Mouse (Mus musculus) bone marrow, adult 2 months (tissue): Measurements from ENCODE around the gene Tspan13.

Experiments
- CTCF ChIP-seq: fragments of 200-500 bp; IDR thresholded peaks from 2 replicates; pipeline ENCODE4 v1.5.1; 2011; ENCODE audit warnings: low read length, control low read depth; ENCODE audit not compliant: control insufficient read depth, insufficient read depth
- POLR2A ChIP-seq: fragments of 200-500 bp; IDR thresholded peaks from 2 replicates; pipeline ENCODE4 v1.6.1; 2011; ENCODE audit warnings: low read depth, mild to moderate bottlenecking, control low read depth, low read length, borderline replicate concordance; ENCODE audit not compliant: control insufficient read depth

- TF ChIP-seq POLR2A (no peak), CTCF (no peak)
Observed at GRCm38 (mm10) chr12:36013216-36013910, 28.9 kb downstream of the Tspan13 start.
